Mouse (Mus musculus): ENCODE measurements around the gene Mid1. TPM values are rescaled to one million over a fixed set of nuclear protein-coding genes. Genes with fewer than 3 reads are reported as not detected.

Gene Mid1
- polyA plus RNA-seq, 1 experiment from 2014 or later, result 11.4 TPM

- H3K9ac ChIP-seq (replicated peaks; ENCODE audit: low read length), result peak overlapping the region; percentile 37
- H3K4me1 ChIP-seq (ENCODE audit: control insufficient read depth, insufficient read depth, low read length), result 0 out of 2 replicates have a peak, but pooled peaks cover 3% of the 10 kb centered on the region
- peak; percentile 81 for DNase-seq
- H3K27me3 ChIP-seq (ENCODE audit: control insufficient read depth, insufficient read depth, low read length), result no peaks in the 10 kb centered on the region
- WGBS, result 9% methylated on average over 11 of the region's 11 CpGs
- H3K36me3 ChIP-seq (ENCODE audit: control insufficient read depth, insufficient read depth, low read length), result no peaks in the 10 kb centered on the region
- no peak for ATAC-seq (ENCODE audit: low FRiP score, low TSS enrichment)
- no peaks in the 10 kb centered on the region for H3K9me3 ChIP-seq (ENCODE audit: control insufficient read depth, low read length)
- H3K4me2 ChIP-seq (ENCODE audit: low read length), result peak overlapping the region; percentile 37
- 0 out of 2 replicates have a peak overlapping the region, but pooled peaks have one; percentile 37 for H3K27ac ChIP-seq (replicated peaks; ENCODE audit: low read depth, low read length)
- H3K4me3 ChIP-seq (replicated peaks; ENCODE audit: low read depth, low read length), result peak overlapping the region; percentile 26; the same call in 1 of the 2 replicates
Observed at GRCm38 (mm10) chrX:169798987-169799680, 114.1 kb downstream of the Mid1 start.

- ATAC-seq (ENCODE audit: low FRiP score, low TSS enrichment), result no peak; the same call in 1 of the 2 replicates
- no peak overlapping the region for H3K4me3 ChIP-seq (replicated peaks; ENCODE audit: low read depth, low read length)
- H3K27ac ChIP-seq (replicated peaks; ENCODE audit: low read depth, low read length), result no peak overlapping the region
- no peak overlapping the region for H3K9ac ChIP-seq (replicated peaks; ENCODE audit: low read length)
- peak; percentile 24 for DNase-seq
- H3K4me1 ChIP-seq (ENCODE audit: control insufficient read depth, insufficient read depth, low read length), result 0 out of 2 replicates have a peak, but pooled peaks cover 3% of the 10 kb centered on the region
- H3K9me3 ChIP-seq (ENCODE audit: control insufficient read depth, low read length), result no peaks in the 10 kb centered on the region
- WGBS, result 11% methylated on average over 4 of the region's 4 CpGs
- no peaks in the 10 kb centered on the region for H3K36me3 ChIP-seq (ENCODE audit: control insufficient read depth, insufficient read depth, low read length)
- no peak overlapping the region for H3K4me2 ChIP-seq (ENCODE audit: low read length)
- H3K27me3 ChIP-seq (ENCODE audit: control insufficient read depth, insufficient read depth, low read length), result no peaks in the 10 kb centered on the region
Observed at GRCm38 (mm10) chrX:169800238-169800637, 115.2 kb downstream of the Mid1 start.

- Histone ChIP-seq H3K4me1 (ENCODE audit: control insufficient read depth, insufficient read depth, low read length) (no peaks in the 10 kb centered on the region), H3K4me3 (replicated peaks; ENCODE audit: low read depth, low read length) (no peak overlapping the region), H3K9ac (replicated peaks; ENCODE audit: low read length) (no peak overlapping the region), H3K36me3 (ENCODE audit: control insufficient read depth, insufficient read depth, low read length) (no peaks in the 10 kb centered on the region), H3K27me3 (ENCODE audit: control insufficient read depth, insufficient read depth, low read length) (no peaks in the 10 kb centered on the region), H3K4me2 (ENCODE audit: low read length) (no peak overlapping the region), H3K27ac (replicated peaks; ENCODE audit: low read depth, low read length) (no peak overlapping the region), H3K9me3 (ENCODE audit: control insufficient read depth, low read length) (no peaks in the 10 kb centered on the region)
- DNase-seq (no peak), ATAC-seq (ENCODE audit: low FRiP score, low TSS enrichment) (no peak)
- WGBS, result 58% methylated on average over 5 of the region's 5 CpGs
Observed at GRCm38 (mm10) chrX:169805791-169806190, 120.8 kb downstream of the Mid1 start.

GRCm38 (mm10) chrX:169807744-169808143 lies 122.7 kb downstream of the Mid1 start:
- ATAC-seq (ENCODE audit: low FRiP score, low TSS enrichment) (no peak), DNase-seq (no peak)
- H3K27ac ChIP-seq (replicated peaks; ENCODE audit: low read depth, low read length), result no peak overlapping the region
- H3K4me2 ChIP-seq (ENCODE audit: low read length), result no peak overlapping the region
- H3K4me1 ChIP-seq (ENCODE audit: control insufficient read depth, insufficient read depth, low read length), result no peaks in the 10 kb centered on the region
- WGBS, result 71% methylated on average over 3 of the region's 3 CpGs
- no peak overlapping the region for H3K4me3 ChIP-seq (replicated peaks; ENCODE audit: low read depth, low read length)
- no peaks in the 10 kb centered on the region for H3K36me3 ChIP-seq (ENCODE audit: control insufficient read depth, insufficient read depth, low read length)
- H3K9ac ChIP-seq (replicated peaks; ENCODE audit: low read length), result no peak overlapping the region
- no peaks in the 10 kb centered on the region for H3K9me3 ChIP-seq (ENCODE audit: control insufficient read depth, low read length)
- H3K27me3 ChIP-seq (ENCODE audit: control insufficient read depth, insufficient read depth, low read length), result no peaks in the 10 kb centered on the region

GRCm38 (mm10) chrX:169811318-169811717 lies 126.3 kb downstream of the Mid1 start:
- H3K4me2 ChIP-seq (ENCODE audit: low read length), result no peak overlapping the region
- ATAC-seq (ENCODE audit: low FRiP score, low TSS enrichment), result no peak
- no peaks in the 10 kb centered on the region for H3K27me3 ChIP-seq (ENCODE audit: control insufficient read depth, insufficient read depth, low read length)
- H3K4me3 ChIP-seq (replicated peaks; ENCODE audit: low read depth, low read length), result no peak overlapping the region
- H3K27ac ChIP-seq (replicated peaks; ENCODE audit: low read depth, low read length), result no peak overlapping the region
- no peaks in the 10 kb centered on the region for H3K36me3 ChIP-seq (ENCODE audit: control insufficient read depth, insufficient read depth, low read length)
- H3K9ac ChIP-seq (replicated peaks; ENCODE audit: low read length), result no peak overlapping the region
- no peak for DNase-seq
- H3K9me3 ChIP-seq (ENCODE audit: control insufficient read depth, low read length), result no peaks in the 10 kb centered on the region
- H3K4me1 ChIP-seq (ENCODE audit: control insufficient read depth, insufficient read depth, low read length), result no peaks in the 10 kb centered on the region
- WGBS, result 63% methylated on average over 5 of the region's 5 CpGs

GRCm38 (mm10) chrX:169811783-169812182 lies 126.8 kb downstream of the Mid1 start:
- Histone ChIP-seq H3K27ac (replicated peaks; ENCODE audit: low read depth, low read length) (no peak overlapping the region), H3K4me2 (ENCODE audit: low read length) (no peak overlapping the region), H3K27me3 (ENCODE audit: control insufficient read depth, insufficient read depth, low read length) (no peaks in the 10 kb centered on the region), H3K9ac (replicated peaks; ENCODE audit: low read length) (no peak overlapping the region), H3K4me3 (replicated peaks; ENCODE audit: low read depth, low read length) (no peak overlapping the region), H3K9me3 (ENCODE audit: control insufficient read depth, low read length) (no peaks in the 10 kb centered on the region), H3K4me1 (ENCODE audit: control insufficient read depth, insufficient read depth, low read length) (no peaks in the 10 kb centered on the region), H3K36me3 (ENCODE audit: control insufficient read depth, insufficient read depth, low read length) (no peaks in the 10 kb centered on the region)
- 92% methylated on average over 2 of the region's 2 CpGs for WGBS
- no peak for ATAC-seq (ENCODE audit: low FRiP score, low TSS enrichment)
- no peak for DNase-seq

GRCm38 (mm10) chrX:169813673-169814072 lies 128.7 kb downstream of the Mid1 start:
- no peaks in the 10 kb centered on the region for H3K27me3 ChIP-seq (ENCODE audit: control insufficient read depth, insufficient read depth, low read length)
- ATAC-seq (ENCODE audit: low FRiP score, low TSS enrichment) (no peak), DNase-seq (no peak)
- H3K4me3 ChIP-seq (replicated peaks; ENCODE audit: low read depth, low read length), result no peak overlapping the region
- no peak overlapping the region for H3K27ac ChIP-seq (replicated peaks; ENCODE audit: low read depth, low read length)
- no peaks in the 10 kb centered on the region for H3K36me3 ChIP-seq (ENCODE audit: control insufficient read depth, insufficient read depth, low read length)
- no peak overlapping the region for H3K9ac ChIP-seq (replicated peaks; ENCODE audit: low read length)
- WGBS, result 74% methylated on average over 1 of the region's 1 CpGs
- H3K4me1 ChIP-seq (ENCODE audit: control insufficient read depth, insufficient read depth, low read length), result no peaks in the 10 kb centered on the region
- H3K9me3 ChIP-seq (ENCODE audit: control insufficient read depth, low read length), result no peaks in the 10 kb centered on the region
- no peak overlapping the region for H3K4me2 ChIP-seq (ENCODE audit: low read length)

- peak; percentile 43; the same call in 1 of the 2 replicates for ATAC-seq (ENCODE audit: low FRiP score, low TSS enrichment)
- WGBS, result 29% methylated on average over 10 of the region's 10 CpGs
- DNase-seq, result peak; percentile 62
- H3K9ac ChIP-seq (replicated peaks; ENCODE audit: low read length), result no peak overlapping the region
- H3K4me2 ChIP-seq (ENCODE audit: low read length), result peak overlapping the region; percentile 32
- 0 out of 2 replicates have a peak, but pooled peaks cover 4% of the 10 kb centered on the region for H3K4me1 ChIP-seq (ENCODE audit: control insufficient read depth, insufficient read depth, low read length)
- H3K9me3 ChIP-seq (ENCODE audit: control insufficient read depth, low read length), result no peaks in the 10 kb centered on the region
- H3K27ac ChIP-seq (replicated peaks; ENCODE audit: low read depth, low read length), result 0 out of 2 replicates have a peak overlapping the region, but pooled peaks have one; percentile 13
- no peaks in the 10 kb centered on the region for H3K36me3 ChIP-seq (ENCODE audit: control insufficient read depth, insufficient read depth, low read length)
- no peaks in the 10 kb centered on the region for H3K27me3 ChIP-seq (ENCODE audit: control insufficient read depth, insufficient read depth, low read length)
- H3K4me3 ChIP-seq (replicated peaks; ENCODE audit: low read depth, low read length), result no peak overlapping the region
Observed at GRCm38 (mm10) chrX:169826947-169827346, 141.9 kb downstream of the Mid1 start.

GRCm38 (mm10) chrX:169827720-169828119 lies 142.7 kb downstream of the Mid1 start:
- Histone ChIP-seq H3K9me3 (ENCODE audit: control insufficient read depth, low read length) (no peaks in the 10 kb centered on the region), H3K36me3 (ENCODE audit: control insufficient read depth, insufficient read depth, low read length) (no peaks in the 10 kb centered on the region), H3K27me3 (ENCODE audit: control insufficient read depth, insufficient read depth, low read length) (no peaks in the 10 kb centered on the region), H3K4me3 (replicated peaks; ENCODE audit: low read depth, low read length) (peak overlapping the region; percentile 20; the same call in 1 of the 2 replicates), H3K27ac (replicated peaks; ENCODE audit: low read depth, low read length) (peak overlapping the region; percentile 78), H3K4me2 (ENCODE audit: low read length) (peak overlapping the region; percentile 46), H3K9ac (replicated peaks; ENCODE audit: low read length) (peak overlapping the region; percentile 1; the same call in 1 of the 2 replicates), H3K4me1 (ENCODE audit: control insufficient read depth, insufficient read depth, low read length) (0 out of 2 replicates have a peak, but pooled peaks cover 4% of the 10 kb centered on the region)
- ATAC-seq (ENCODE audit: low FRiP score, low TSS enrichment) (peak; percentile 43; the same call in 1 of the 2 replicates), DNase-seq (peak; percentile 39)
- 23% methylated on average over 7 of the region's 7 CpGs for WGBS
